Mouse (Mus musculus): ENCODE measurements around the gene Asf1b. TPM values are rescaled to one million over a fixed set of nuclear protein-coding genes. Genes with fewer than 3 reads are reported as not detected.
A peak's percentile ranks its signal among the peaks of the same experiment; 100 is the strongest.

Gene Asf1b
- total RNA-seq (2021) = 10 to 100 TPM; 14.9 to 17.2 TPM
- long read RNA-seq, experiment 1, transcript Asf1b-201 (4 exons, 1,788 nt) = major isoform, 43 of 47 reads
- long read RNA-seq, experiment 1, partial matches to known transcripts = 1 of 47 reads
- long read RNA-seq, experiment 1, other reads (novel, unspliced or antisense) = 3 of 47 reads
- long read RNA-seq, experiment 2, transcript Asf1b-201 (4 exons, 1,788 nt) = major isoform, 59 of 62 reads
- long read RNA-seq, experiment 2, partial matches to known transcripts = 1 of 62 reads
- long read RNA-seq, experiment 2, other reads (novel, unspliced or antisense) = 2 of 62 reads

- DNase-seq (ENCODE audit: low spot score in 2 of 2) = peak; percentile 88 to 97
These were observed at the start of gene Asf1b, which contains the start of gene Gm10644 for GRCm38 (mm10) chr8:83955106-83955957. Gene Asf1b (plus strand): TSS chr8:83955507. Gene Gm10644 (minus strand): TSS chr8:83955205.

- no peak for DNase-seq (ENCODE audit: low spot score in 2 of 2)
These were observed 46.7 kb upstream of the Asf1b start for GRCm38 (mm10) chr8:83908583-83908982.

- DNase-seq (ENCODE audit: low spot score in 2 of 2) = no peak
These were observed 46.0 kb upstream of the Asf1b start for GRCm38 (mm10) chr8:83909311-83909710.

DNA sequence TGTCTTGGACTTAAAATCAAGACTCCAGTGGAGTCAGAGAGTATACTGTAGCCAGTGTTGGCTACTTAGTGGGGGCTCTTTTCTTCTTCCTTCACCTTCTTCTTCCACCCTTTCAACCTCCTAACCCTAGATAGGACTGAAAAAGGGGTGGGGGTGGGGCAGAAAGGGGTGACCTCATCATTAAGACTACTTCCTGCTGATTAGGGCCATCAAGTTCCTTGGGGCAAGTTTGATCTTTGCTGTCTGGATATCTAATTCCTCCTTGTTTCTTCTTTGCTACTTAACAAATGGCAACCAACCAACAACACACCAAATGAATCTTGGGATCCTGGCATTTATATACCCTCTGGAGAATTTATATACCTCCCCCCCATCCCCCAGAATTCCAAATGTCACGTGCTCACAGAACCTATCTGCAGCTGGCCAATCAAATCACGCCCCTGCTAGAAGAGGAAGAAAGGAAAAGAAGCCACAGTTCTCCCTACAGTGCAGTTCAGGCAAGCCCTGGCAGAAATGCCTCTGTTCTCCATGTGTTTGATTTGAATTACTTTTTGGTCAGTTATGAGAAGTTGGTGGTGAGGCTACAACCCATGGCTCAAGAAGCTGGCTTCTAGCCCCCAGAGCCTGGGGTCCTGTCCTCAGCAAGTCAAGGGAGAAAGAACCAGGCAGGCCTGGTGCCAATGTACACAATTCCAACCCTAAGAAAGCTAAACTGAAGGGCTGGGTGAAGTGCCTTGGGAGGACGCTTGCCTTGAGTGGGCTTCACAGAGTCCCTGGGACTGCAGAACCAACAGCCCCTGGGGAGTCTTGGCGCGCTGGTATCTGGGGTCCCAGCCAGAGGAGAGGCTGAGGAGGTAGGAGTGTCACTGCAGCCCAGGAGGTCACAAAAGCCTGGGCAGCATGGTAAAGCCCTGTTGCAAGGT, 43.2 kb upstream of the Asf1b start:
- DNase-seq (ENCODE audit: low spot score in 2 of 2) = no peak

- no peak for DNase-seq (ENCODE audit: low spot score in 2 of 2)
These were observed 41.1 kb upstream of the Asf1b start for GRCm38 (mm10) chr8:83914232-83914631.

DNA sequence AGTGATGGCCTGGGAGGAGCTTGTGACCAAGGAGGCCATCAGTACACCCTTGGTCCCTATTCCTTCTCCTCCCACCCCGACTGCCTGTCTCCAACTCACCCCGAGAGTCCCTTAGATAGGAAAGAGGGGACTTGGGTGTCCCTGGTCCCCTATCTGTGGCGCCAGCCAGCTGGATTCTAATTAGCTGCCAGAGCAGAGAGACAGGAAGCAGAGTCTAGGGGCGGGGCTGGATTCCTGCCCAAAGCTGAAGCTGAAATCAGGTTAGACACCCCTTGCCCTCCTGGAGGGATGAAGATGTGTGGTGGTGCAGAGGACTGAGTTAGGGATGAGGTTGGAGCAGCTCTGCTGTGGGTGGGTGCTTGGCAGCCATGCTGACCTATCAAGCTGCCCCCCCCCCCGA, 40.4 kb upstream of the Asf1b start:
- DNase-seq (ENCODE audit: low spot score in 2 of 2) = no peak

DNA sequence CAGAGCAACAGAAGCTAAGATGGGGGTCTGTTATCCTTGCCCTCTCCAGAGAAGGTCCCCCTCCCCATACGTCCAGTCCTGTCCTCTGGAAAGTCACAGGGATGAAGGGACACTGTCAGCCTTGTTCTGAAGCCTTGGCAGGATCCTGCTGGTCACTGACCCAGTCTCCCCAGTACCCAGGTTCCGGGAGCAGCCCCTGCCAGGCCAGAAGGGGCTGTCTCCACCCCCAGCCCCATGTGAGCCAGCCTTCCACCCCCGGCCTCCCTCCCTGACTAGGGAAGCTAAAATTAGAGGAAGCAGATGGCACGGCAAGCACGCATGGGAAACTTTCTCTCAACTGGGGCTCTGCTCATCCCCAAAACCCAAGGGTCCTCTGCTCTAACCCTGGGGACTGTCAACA, 39.3 kb upstream of the Asf1b start:
- no peak for DNase-seq (ENCODE audit: low spot score in 2 of 2)

DNA sequence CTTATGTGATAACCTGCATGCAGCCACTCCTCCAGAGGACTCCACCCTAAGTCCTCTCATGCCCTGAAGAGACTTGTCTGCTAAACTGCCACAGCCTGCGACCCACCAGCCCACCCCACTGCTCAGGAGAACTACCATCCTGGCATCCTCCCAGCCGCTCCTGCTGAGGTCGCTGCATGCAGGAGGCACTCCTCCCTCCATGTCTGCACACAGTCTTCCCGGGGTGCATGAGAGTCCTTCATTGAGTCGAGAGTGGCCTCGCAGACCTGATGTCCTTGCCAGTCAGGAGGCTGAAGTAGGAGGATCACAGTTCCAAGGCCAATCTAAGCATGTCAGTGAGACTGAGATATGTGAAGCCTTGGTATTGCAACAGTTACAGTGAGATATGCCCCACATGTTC, 37.7 kb upstream of the Asf1b start:
- DNase-seq (ENCODE audit: low spot score in 2 of 2) = no peak

DNA sequence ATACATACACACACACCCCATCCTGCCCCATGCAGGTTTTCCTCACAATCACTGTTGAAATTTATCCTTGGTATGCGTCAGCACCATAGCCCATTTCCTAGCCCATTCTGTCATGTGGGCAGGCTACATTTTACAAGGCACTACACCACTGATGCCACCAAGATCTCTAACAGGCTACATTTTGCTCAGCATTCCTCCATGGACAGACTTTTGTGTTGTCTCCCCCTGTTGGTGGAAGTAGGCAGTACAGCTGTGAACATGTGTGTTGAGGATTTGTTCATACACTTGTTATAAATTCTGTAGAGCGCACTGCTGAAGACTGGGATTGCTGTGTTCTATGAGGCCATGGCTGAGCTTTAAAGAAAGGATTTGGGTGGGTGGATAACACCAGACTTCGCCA, 33.7 kb upstream of the Asf1b start:
- DNase-seq (ENCODE audit: low spot score in 2 of 2) = peak; percentile 58 to 73

- DNase-seq (ENCODE audit: low spot score in 2 of 2) = no peak
These were observed 32.6 kb upstream of the Asf1b start for GRCm38 (mm10) chr8:83922727-83923126.

GRCm38 (mm10) chr8:83924585-83924984, 30.7 kb upstream of the Asf1b start:
- DNase-seq (ENCODE audit: low spot score in 2 of 2) = no peak

DNA sequence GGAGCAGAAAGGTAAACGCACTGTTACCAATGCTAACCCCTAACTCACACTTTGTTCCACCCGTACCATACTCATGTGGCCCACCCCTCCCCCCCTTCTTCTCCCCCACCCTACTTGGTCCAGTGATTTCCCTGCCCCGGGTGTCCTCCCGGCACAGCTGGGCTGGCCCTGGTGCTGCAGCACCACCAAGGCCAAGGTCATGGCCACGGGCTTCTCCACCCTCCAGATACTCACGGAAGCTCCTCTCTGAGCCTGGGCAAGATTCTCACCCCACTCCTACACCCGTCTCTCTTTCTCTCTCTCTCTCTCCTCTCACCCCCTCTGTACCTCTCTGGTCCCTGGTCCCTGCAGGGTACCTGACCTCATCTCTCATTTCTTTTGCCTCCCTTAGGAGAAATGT, 29.0 kb upstream of the Asf1b start:
- DNase-seq (ENCODE audit: low spot score in 2 of 2) = no peak

GRCm38 (mm10) chr8:83934222-83934621, 21.1 kb upstream of the Asf1b start:
- no peak for DNase-seq (ENCODE audit: low spot score in 2 of 2)

GRCm38 (mm10) chr8:83934994-83935393, 20.3 kb upstream of the Asf1b start:
- no peak for DNase-seq (ENCODE audit: low spot score in 2 of 2)

- no peak for DNase-seq (ENCODE audit: low spot score in 2 of 2)
These were observed 19.9 kb upstream of the Asf1b start for GRCm38 (mm10) chr8:83935435-83935834.

- DNase-seq (ENCODE audit: low spot score in 2 of 2) = no peak
These were observed 17.7 kb upstream of the Asf1b start for GRCm38 (mm10) chr8:83937645-83938044.

GRCm38 (mm10) chr8:83938330-83938729, 17.0 kb upstream of the Asf1b start:
- peak in 1 of 2 experiments; percentile 20 for DNase-seq (ENCODE audit: low spot score in 2 of 2)

DNA sequence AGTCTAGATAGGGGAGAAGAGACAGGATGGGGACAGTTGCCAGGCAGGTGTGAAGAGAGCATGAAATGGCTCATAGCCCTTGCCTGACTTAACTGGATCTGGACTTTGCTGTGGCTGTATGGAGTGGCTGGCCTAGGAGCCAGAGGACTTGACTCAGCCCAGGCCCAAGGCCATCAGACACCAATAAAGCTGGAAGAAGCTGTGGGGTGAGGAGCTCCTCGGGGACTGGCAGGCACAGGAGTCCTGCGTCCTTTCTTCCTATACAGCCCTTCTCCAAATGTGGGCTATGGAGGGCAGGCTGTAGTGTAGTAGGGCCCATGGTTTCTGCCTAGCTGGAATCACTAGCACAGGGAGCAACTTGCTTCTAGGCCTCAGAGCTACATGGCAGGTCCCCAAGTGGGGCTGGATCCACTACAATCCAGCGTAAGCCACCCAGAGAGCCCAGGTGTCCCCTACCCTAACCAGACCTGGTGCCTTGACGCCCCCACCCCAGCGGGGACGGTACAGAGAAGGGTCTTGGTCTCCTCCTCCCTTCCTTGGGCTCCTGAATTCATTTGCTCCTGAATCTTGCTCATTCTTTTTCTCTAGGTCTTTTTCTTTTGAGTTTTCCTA, 14.1 kb upstream of the Asf1b start:
- no peak for DNase-seq (ENCODE audit: low spot score in 2 of 2)

- no peak for DNase-seq (ENCODE audit: low spot score in 2 of 2)
These were observed 12.9 kb upstream of the Asf1b start for GRCm38 (mm10) chr8:83942446-83942845.

DNA sequence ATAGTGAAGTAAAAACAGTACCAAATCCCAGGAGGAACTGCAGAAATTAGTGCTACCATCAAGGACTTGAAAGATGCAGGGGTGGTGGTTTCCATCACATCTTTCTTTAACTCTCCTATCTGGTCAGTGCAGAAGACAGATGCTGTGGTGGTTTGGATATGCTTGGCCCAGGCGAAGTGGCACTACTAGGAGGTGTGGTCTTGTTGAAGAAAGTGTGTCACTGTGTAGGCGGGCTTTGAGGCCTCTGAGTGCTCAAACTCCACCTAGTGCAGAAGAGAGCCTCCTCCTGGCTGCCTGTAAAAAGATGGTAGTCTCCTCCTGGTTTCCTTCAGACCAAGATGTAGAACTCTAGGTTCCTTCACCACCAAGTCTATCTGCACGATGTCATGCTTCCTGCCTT, 9.8 kb upstream of the Asf1b start:
- DNase-seq (ENCODE audit: low spot score in 2 of 2) = no peak

- no peak for DNase-seq (ENCODE audit: low spot score in 2 of 2)
These were observed 580 bp upstream of the Asf1b start for GRCm38 (mm10) chr8:83954749-83955105.

Data from gastrocnemius, postnatal 4 days (tissue).